Mouse (Mus musculus): ENCODE data around the gene Exog. TPM values are rescaled to one million over a fixed set of nuclear protein-coding genes. Genes with fewer than 3 reads are reported as not detected.
A peak's percentile ranks its signal among the peaks of the same experiment; 100 is the strongest.

Exog gene
- total RNA-seq, 2 experiments from 2014 or later = 1.6 TPM

DNA sequence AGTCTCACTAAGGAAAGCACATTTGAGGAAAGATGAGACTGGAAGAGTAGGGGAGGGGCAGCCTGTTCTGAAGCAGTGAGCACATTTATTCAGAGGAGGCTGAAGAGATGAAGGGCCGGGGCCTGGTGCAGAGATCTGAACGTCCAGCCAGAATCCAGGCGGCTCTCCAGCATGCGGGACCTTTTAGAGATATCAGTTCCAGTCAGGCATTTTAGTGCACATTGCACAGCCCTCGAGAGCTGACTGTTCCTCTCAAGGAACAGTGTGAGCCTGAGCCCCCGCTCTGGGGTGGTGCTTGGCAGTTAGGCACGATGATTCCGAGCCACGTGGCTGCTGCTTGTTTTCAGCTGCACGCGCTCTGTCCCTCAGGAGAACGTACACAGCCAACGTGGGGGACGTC is 12.4 kb downstream of the Exog start:
- DNase-seq (ENCODE audit: low spot score) = no peak

DNA sequence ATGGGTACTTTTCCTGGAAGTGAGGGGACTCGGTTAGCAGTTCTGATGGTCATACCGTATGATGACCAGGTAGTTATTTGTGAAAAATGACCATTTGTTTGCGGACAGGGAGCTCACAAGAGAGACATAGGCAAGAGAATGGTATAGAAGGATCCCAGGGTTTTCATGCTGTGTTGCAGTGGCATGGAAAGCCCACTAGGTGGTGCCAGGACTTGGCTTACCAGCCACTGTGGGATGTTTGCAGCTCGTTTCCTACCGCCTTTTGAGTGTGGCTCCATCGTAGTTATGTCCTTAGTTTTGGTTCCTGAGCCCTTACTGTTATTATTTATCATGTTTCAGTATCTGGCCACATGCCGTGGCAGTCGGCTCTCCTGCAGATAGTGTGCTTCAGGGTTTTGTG is 15.7 kb downstream of the Exog start:
- peak; percentile 57 for DNase-seq (ENCODE audit: low spot score)

DNA sequence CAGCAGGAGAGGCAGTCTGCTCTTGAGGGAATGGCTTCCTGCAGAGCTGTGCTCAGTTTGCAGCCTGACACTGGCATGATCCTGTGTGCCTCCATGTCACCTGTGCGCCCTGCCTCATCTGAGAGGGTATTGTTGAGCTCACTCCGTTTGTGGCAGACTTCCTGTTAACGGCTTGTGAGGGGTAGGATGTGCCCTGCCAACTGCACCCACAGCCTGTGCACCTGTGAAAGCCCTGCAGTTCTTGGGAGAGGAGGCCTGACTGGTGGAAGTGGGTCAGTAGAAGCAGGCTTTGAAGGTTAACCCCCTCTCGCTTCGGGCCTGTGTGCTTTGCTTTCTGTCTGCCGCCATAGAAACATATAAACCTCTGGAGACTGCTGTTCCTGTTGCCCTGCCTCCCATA is 20.3 kb downstream of the Exog start:
- DNase-seq (ENCODE audit: low spot score) = no peak

DNA sequence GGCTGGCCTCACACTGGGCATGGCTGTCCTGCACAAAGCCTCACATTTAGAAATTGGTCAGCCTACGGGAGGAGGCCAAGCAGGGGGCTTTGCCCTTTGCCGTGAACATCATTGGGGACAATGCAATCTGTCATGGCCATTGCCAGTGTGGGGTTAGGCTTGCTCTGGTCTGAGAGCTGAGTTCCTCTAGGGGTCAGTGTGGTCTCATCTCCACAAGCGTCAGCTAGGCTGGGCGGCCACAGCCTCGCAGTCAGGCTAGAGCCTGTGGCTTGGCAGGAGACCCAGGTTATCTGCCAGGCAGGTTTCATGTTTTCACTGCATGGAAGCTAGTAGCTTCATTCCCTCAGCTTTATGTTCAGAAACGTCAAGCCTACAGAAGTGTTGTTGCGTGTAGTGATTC is 20.9 kb downstream of the Exog start:
- DNase-seq (ENCODE audit: low spot score) = peak; percentile 79

DNA sequence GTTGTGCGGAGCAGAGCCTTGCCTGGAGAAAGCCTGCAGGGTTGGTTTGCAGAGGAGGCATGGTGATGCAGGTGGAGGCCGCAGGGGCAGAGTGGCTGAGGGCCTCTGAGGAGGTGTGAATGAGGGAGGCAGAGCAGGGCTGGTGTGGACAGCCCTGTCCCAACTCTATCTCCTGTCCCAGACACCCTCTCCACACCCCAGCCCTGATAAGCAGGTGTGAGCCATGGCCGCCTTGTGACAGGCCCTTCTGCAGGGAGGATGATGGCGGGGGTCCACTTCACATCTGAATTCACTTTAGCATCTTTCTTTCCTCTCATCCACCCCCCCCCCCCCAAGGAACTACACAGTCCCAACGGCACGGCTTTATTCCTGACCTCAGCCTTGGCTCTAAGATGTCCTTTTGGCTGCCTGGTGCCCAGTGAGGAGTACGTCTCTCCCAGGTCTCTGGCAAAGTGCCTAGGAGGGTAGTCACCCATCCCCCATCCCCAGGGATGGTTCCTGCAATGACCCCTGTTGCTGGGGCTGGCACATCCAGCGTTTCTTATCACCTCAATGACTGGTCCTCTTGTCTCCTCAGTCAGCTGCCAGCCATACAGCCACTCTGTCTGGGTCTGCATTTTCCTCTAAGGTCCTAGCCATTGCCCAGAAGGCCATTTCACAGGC is 25.1 kb downstream of the Exog start:
- DNase-seq (ENCODE audit: low spot score) = no peak

DNA sequence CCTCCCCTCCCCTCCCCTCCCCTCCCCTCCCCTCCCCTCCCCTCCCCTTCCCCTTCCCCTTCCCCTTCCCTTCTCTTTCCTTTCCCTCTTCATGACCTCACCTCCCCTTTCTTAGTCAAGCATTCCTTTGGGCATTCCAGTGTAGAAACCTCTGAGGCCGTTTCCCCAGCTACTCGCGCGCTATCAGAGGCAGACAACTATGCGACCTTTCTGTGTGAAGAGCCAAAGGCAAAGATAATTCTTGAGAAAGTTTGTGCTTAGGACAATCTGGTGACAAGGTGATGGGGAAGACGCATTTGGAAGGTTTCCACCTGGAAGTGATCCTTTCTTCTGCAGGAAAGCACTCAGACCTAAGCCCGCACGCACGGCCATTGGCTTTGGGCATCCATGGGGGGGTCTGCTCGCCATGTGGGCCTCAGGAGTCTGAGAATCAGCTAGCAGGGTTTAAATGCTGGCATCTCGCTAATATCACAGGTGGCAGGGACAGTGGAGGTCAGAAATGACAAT is 27.7 kb downstream of the Exog start:
- DNase-seq (ENCODE audit: low spot score) = no peak

DNA sequence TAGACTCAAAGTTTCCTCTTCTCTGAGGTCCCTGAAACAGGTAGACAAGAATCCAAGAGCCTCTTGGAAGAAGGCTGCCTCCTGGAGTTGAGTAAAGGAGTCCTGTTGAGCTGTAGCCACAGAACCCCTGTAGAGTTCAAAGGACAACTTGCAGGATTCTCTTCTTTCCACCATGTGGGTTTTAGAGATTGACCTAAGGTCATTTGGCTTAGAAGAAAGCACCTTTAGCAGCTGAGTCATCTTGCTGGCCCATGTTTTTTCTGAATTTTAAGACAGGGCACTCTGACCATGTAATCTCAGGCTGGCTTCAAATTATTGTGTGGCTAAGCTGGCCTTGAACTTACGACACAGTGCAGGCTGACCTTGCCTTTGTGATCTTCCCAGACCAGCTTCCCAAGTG is 28.3 kb downstream of the Exog start:
- no peak for DNase-seq (ENCODE audit: low spot score)

DNA sequence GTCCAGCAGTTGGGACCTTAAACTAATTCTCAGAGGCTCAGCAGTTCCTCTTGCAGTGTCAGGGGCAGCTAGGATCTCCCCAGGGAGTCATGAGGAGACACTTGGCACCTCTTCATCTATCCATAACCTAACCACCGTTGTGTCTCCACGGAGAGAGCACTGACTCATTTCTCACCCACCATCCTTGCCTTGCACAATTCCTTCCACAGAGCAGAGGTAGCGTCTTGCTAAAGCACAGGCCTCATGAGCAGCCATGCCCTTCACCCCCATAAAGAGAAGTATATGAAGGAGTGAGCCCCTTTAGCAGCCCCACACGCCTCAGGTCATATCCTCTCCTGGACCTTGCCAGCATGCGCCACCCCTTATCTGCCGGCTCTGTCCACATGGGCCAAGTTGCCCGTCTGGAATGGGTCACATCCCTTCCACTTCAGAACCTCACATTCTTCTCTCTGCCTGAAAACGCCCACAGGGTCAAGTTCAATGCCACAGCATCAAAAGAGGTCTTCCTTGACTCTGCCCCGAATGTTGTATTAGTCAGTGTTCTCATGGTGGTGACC is 28.9 kb downstream of the Exog start:
- DNase-seq (ENCODE audit: low spot score) = no peak

DNA sequence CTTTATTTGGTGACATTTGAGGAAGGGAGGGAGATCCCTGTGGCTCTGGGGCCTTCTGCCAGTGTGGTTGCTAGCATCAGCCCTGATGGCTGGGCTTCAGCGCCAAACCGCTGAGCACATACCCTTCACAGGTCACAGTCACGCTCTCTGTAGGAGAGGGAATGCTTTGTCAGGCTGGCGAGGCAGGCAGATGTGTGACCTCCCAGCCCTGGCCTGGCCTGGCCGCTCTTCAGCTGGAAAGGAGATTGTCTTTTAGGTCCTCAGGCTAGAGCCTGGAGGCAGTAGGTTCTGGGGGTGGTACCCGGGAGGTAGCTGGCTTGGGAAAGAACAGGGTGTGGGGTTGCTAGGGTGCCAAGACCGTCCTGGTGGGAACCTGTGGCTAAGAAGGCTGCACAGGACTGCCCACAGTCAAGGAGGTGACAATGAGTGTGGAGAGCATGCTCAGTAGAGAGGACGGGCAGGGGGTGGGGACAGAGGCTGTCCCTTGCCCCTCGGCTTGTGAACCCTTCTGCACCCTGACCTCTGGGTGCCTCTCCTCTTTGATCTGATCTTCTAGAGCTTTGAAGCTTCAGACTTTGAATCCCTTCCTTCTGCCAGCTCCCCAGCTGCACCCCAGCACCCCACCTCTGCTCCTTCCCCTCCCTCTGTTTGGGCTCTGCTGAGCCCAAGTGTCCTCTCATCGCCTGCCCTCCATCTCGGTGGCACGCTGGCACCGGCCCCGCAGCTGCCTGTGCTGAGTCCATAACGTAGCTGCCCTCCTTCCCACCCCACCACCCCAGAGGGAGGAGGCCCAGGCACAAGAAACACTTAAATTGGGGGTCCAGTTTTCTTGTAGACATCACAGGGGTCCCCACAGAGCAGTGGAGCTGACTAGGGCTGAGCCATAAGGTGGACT is 30.2 kb downstream of the Exog start:
- DNase-seq (ENCODE audit: low spot score) = no peak

DNA sequence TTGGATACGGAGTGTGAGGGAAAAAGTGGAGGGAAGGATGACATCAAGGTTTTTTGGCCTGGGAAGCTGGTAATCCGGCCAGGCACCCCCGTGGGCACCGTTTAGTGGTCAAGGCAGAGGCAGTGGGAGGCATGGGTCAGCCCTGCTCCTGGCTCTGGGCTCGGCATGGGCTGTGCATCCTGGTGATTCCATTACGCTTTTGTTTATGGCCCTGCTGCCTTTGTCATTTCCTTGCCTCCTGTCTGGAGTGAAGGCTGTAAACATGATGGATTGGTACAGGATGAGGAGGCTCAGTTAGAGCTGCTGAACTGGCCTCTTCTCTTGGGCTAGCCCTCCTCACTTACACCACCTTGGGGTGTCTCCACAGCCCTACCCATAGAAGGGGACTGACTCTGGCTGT is 33.0 kb downstream of the Exog start:
- DNase-seq (ENCODE audit: low spot score) = no peak

DNA sequence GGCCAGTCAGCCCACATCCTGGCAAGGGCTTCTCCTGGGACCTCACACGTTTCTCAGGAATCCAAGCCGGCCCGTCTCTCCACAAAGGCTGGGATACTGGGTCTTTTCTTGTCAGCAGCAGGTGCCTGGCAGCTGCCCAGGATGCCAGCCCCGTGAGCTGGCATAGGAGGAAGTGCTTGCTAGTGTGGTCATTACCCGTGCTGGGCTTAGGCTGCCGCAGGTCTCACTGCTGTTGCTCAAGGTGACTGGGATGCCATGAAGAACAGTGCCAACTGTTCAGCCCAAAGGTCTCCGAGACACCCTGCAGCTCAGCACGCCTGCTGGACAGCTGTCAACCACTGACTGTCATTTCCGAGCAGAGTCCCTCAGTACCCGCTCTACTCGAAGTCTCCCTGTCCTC is 33.6 kb downstream of the Exog start:
- DNase-seq (ENCODE audit: low spot score) = peak; percentile 18

DNA sequence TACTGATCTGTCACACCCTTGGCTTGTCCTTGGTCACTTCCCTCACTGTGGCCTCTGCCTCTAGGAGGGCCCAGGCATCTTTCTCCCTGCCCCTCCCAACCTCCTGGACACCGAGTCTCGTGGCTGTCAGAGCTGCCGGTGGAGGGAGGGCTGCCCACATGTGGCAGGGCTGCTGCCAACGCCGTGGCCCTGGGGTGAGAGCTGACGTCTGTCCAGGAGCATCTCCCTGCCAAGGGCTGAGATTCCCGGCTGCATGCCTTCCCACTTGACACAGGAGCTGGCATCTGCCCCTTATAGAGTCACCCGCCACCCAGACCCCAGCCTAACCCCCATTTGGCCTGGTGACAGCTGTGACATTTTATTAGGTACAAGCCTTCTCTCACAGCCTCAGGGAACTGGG is 34.6 kb downstream of the Exog start:
- peak; percentile 80 for DNase-seq (ENCODE audit: low spot score)

DNA sequence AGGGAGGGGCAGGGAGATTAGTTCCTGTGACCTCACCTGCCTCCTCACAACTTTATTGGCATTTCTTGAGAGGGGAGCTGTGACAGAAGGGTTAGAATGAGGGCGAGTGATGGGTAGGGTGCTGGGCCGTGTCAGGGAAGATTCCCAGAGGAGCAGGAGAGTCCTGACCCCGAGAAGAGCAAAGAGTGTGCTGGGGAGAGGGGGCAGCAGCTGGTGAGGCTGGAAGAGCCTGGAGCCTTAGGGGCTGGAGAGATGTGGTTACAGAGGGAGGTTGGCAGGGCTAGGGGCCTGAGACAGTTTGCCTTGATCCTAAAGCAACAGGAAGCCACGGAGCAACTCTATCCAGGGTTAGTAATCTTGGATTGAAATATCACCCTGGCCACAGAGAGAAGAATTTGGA is 36.9 kb downstream of the Exog start:
- DNase-seq (ENCODE audit: low spot score) = no peak

DNA sequence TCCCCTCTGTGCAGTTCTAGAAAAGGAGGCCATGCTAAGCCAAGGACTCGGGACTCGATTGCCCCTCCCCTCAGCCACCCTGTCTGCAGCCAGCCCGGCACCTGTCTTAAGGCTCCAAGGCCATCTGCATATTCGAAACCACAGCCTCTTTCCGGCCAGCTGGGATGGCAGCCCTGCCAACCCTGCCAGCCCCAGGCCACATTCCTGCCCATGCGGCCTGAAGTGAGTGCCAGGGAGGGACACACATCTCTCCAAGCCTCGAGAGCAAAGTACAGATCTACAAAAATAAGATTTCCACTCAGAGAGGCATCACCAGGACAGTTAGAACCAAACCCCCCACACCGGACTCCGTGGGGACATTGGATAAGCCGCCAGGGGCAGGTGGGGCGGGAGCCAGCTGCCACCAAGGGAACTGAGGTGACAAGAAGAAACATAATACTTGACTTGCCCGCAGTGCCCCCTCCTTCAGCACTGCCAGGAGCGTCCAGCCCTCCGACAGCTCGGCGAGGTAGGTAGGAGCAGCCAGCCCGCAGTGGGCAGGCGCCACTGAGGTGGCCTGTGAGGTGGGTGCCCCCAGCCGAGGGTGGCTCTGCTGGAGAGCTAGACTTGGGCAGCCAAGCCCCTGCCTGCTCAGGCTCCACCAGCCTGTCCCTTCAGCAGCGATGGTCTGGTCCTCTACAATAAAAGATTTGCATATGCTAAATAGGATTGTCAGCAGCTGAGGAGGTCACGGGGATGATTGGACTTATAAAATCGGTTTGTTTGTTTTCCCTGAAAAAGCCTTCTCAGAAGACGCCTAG is 39.0 kb downstream of the Exog start:
- peak; percentile 78 for DNase-seq (ENCODE audit: low spot score)

DNA sequence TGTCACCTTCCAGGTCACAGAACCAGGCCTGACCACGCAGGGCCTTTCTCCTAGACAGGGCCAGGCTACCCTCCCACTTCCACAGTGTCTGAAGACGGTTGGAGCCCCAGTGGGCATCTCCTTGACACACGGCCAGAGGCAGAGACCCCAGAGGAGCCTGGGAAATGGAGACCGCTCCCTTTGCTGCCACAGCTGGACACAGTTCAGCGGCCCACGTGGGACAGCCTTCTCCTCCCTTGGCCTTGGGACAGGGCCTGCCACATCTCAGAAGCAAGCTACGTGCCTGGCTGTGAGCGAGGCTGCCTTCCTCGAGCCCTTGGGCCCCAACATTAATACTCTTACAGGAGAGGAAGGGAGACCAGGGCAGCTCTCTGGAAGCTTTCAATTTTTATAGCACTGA is 39.7 kb downstream of the Exog start:
- DNase-seq (ENCODE audit: low spot score) = no peak

DNA sequence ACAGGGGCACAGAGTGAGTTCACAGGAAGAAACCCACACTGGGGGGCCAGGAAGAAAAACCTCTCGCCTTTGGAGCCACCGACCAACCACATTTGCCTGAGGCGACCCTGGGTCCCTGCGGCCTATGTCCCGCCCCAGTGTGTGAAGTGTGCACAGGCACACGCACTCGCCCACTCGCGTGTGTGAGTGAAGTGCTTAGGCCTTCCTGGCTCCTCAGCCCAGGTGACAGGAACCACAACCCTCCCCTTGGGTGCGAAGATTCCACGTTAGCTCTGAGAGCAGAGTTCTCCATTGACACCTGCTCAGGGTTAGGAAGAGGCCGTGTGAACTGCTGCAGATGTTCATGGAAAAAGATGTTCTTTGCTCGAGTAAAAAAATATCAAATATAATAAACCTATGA is 40.1 kb downstream of the Exog start:
- no peak for DNase-seq (ENCODE audit: low spot score)

DNA sequence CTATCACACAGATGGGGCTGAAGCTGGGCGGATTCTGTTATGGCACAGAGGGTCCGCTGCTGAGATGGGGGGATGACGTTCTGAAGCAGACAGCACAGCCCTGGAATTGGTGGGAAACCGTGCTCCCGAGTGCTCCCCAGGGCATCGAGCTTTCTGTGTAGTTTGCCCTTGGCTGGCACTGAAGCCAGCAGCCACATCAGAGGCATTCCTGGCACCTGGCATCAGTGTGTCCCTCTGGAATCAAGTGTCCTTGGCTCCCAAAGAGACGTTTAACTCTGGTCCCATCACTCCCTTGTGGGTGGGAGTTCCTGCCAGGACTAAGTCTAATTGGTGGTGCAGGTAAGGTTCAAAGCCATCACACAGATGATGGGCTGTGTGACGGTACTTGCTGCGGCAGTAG is 51.6 kb downstream of the Exog start:
- no peak for DNase-seq (ENCODE audit: low spot score)

DNA sequence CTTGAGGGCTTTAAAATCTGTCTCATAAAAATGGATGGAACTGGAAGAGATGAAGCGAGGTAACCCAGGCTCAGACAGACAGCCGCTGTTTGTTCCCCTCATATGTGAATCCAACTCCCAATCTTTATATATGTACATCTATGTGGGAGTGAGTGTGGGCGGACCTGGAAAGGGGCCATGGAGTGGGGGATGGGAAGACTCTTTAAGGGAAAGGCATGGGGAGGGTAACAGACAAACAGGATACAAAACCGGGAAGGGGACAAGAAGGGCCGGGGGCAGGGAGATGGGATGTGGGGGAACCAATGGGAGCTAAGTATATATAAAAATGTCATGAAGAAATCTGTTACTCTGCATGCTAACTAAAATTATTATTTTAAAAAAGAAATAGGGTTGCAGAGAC is 52.2 kb downstream of the Exog start:
- no peak for DNase-seq (ENCODE audit: low spot score)

DNA sequence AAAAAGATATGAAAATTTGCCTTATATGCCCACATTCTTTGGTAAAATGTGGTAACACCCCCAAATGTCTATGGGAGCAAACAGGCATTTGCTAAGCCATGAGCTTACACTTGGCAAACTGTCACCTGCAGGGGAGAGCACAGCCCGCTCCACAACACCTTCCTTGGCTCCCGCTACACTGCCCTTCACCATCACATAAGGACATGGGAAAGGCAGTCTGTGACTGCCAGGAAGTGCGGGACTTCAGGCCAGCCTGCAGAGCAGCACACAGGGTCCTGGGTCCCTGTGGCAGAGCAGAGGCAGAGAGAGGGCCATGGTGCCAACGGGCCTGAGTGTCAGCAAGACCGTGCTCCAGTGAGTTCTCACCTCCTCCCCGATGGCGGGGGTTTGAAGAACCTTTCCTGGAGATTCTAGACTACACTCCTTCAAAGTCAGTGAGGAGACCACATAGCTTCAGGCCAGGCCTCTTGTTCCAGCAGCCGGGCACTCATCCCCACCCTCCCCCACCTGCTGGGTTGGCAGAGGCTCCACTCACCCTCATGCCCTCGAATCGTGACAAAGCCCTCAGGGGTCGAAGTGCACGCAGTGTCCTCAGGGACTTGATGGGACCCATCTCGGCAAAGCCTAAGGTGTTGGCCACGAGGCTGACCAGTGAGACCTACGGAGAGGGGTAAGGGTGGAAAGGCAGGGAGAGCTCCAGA is 53.0 kb downstream of the Exog start:
- DNase-seq (ENCODE audit: low spot score) = no peak

DNA sequence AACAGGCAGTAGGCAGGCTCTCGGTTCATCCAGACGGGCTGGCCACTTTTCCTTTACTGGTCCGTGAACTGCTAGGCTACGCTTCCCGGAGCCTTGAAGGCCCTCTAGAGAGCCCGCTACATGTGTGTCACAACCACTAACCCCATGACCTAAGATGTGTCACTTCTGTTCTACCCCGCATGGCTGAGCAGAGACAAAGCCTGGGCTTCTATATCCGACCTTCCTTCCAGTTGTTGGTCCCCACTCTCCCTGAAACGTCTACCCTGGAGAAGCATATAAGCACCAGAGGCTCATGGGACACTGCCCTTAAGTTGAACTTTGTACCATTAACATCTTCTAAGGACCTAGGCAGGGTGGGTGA is 53.5 kb downstream of the Exog start:
- DNase-seq (ENCODE audit: low spot score) = no peak

DNA sequence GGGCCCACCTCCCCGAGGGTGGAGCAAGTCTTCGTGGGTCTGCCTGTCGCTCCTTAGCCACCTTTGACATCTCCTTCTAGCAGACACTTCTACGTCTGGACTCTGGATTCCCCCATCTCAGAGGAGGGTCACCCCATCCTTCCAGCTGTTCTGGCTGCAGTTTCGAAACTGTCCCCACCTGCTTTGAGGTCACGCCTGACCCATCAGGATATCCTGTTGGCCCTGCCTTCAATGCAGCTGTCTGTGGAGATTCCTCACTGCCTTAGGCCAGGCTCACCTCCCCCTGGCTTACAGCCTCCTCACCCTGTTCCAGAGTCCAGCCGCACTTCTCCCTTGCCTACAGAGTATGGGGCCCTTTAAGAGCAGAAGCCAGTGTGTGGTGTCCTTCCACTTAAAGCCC is 54.1 kb downstream of the Exog start:
- no peak for DNase-seq (ENCODE audit: low spot score)
